ENCODE assay signal across 13 mouse cellular contexts in genomic region chr12:101766228-101766852, GRCm38 (mm10). TPM values are rescaled to one million over a fixed set of nuclear protein-coding genes. Genes with fewer than 3 reads are reported as not detected.
DNase-seq lines count a peak whose midpoint lies in the region; ATAC-seq and TF ChIP-seq lines count a peak whose summit lies in the region.
"Had no signal": no experiment of that assay in that cellular context is flagged by ENCODE, and none has a peak within 500 bp of the region (broad histone marks: within the 10 kb centered on the region; RNA-seq: fewer than 3 reads in every experiment).

No protein-coding gene starts in this region.

- H3K36me3 ChIP-seq in midbrain, embryonic 14.5 days (ENCODE audit: control insufficient read depth, insufficient read depth, low read length), result no peaks in the 10 kb centered on the region

- no peak overlapping the region for H3K4me3 ChIP-seq in gastrocnemius, adult 2 months
- H3K4me3 ChIP-seq in brown adipose tissue, adult 24 weeks (ENCODE audit: insufficient read depth, low read depth, low read length), result no peak overlapping the region
- H3K4me3 ChIP-seq in midbrain, embryonic 14.5 days (replicated peaks; ENCODE audit: low read depth, low read length), result no peak overlapping the region

- DNase-seq in gastrocnemius, adult 2 months, result no peak
- no peak for DNase-seq in gastrocnemius, adult 8-10 months (ENCODE audit: low spot score in 2 of 2)
- DNase-seq in midbrain, embryonic 14.5 days, result peak; percentile 35
- no peak for DNase-seq in kidney, postnatal 4 days
- no peak for DNase-seq in embryo, embryonic 10 days (ENCODE audit: low spot score)
- no peak for DNase-seq in left cerebral cortex, postnatal 36 days (ENCODE audit: low spot score in 2 of 2)
- DNase-seq: left cerebral cortex, postnatal 4 days; thymus, adult 18-20 months had no signal

- peak; percentile 75 to 86 for ATAC-seq in hematopoietic stem cell, adult 5-6 weeks (replicated peaks in 1 of 2; ENCODE audit: insufficient read depth in 1 of 2, low FRiP score in 2 of 2, low TSS enrichment in 1 of 2, low read depth in 1 of 2, poor library complexity in 2 of 2, severe bottlenecking in 2 of 2)
- ATAC-seq in midbrain, embryonic 14.5 days (ENCODE audit: low FRiP score, low TSS enrichment), result 0 out of 2 replicates have a peak, but pooled peaks have one; percentile 13

- peak overlapping the region; percentile 16 for H3K27ac ChIP-seq in gastrocnemius, adult 2 months
- H3K27ac ChIP-seq in brown adipose tissue, adult 24 weeks (replicated peaks; ENCODE audit: low read depth, low read length), result peak overlapping the region; percentile 79
- no peak overlapping the region for H3K27ac ChIP-seq in midbrain, embryonic 14.5 days (replicated peaks; ENCODE audit: low read depth, low read length)
- H3K27ac ChIP-seq: kidney, postnatal 0 days had no signal

- TF ChIP-seq CTCF in gastrocnemius, adult 2 months (IDR thresholded peaks at IDR 0.05), result no peak

- peaks cover 28% of the 10 kb centered on the region for H3K4me1 ChIP-seq in brown adipose tissue, adult 24 weeks (ENCODE audit: control insufficient read depth, insufficient read depth, insufficient read length, low read length)
- no peaks in the 10 kb centered on the region for H3K4me1 ChIP-seq in midbrain, embryonic 14.5 days (ENCODE audit: control insufficient read depth, insufficient read depth, low read length)

- intact Hi-C loops in gastrocnemius, adult 2 months (cut with DNase I), result no loop called here
- intact Hi-C loops in left cerebral cortex, postnatal 36 days (cut with DNase I), result no loop called here

- H3K4me2 ChIP-seq in midbrain, embryonic 14.5 days (ENCODE audit: low read length), result no peak overlapping the region

- H3K9me3 ChIP-seq in midbrain, embryonic 14.5 days (ENCODE audit: control insufficient read depth, low read length), result no peaks in the 10 kb centered on the region

- H3K9ac ChIP-seq in midbrain, embryonic 14.5 days (replicated peaks; ENCODE audit: low read length), result no peak overlapping the region

- WGBS in midbrain, embryonic 14.5 days, result 47% methylated on average over 3 of the region's 3 CpGs

- no peaks in the 10 kb centered on the region for H3K27me3 ChIP-seq in midbrain, embryonic 14.5 days (ENCODE audit: control insufficient read depth, insufficient read depth, low read length)

RNA-seq across cellular contexts. Expression of gene Tc2n, which starts 48.0 kb away (rescaled TPM):
- under 1 TPM; 0.23 to 0.28 TPM for total RNA-seq in gastrocnemius, adult 2 months (2021)
- under 1 TPM; 0.10 to 0.36 (median 0.23) TPM for total RNA-seq in gastrocnemius, adult 8-10 months (2022)
- polyA plus RNA-seq in brown adipose tissue, adult 24 weeks (2012; ENCODE audit: insufficient read depth, insufficient read length, missing spikeins), result 1.8 and 5.0 TPM in 2 replicates
- total RNA-seq in hematopoietic stem cell, adult 5-6 weeks (2017), result 0.94 TPM in 1 of 2 replicates, not detected in the other
- polyA plus RNA-seq in midbrain, embryonic 14.5 days (2014; fragmentation: Nextera tagmentation; extraction: Ambion mirVana), result 0.34 and 0.36 TPM in 2 replicates
- under 1 TPM; 0.20 to 0.30 TPM for total RNA-seq in left cerebral cortex, postnatal 36 days (2021)
- total RNA-seq: granulocyte monocyte progenitor cell, adult 5-6 weeks had no signal
- polyA plus RNA-seq: C2C12 had no signal

RNA-seq across cellular contexts. Expression of gene Fbln5, which starts 52.5 kb away (rescaled TPM):
- total RNA-seq in gastrocnemius, adult 2 months (2021), result 10 to 100 TPM; 12.1 to 18.6 TPM
- 10 to 100 TPM in 2 of 4 experiments, 1 to 10 TPM in 2; 7.9 to 13.3 (median 10.9) TPM for total RNA-seq in gastrocnemius, adult 8-10 months (2022)
- polyA plus RNA-seq in brown adipose tissue, adult 24 weeks (2012; ENCODE audit: insufficient read depth, insufficient read length, missing spikeins), result 11.5 and 12.5 TPM in 2 replicates
- not detected in 2 replicates for total RNA-seq in hematopoietic stem cell, adult 5-6 weeks (2017)
- 1.1 and 6.0 TPM in 2 replicates for polyA plus RNA-seq in midbrain, embryonic 14.5 days (2014; fragmentation: Nextera tagmentation; extraction: Ambion mirVana)
- 1 to 10 TPM; 5.2 to 7.7 TPM for total RNA-seq in left cerebral cortex, postnatal 36 days (2021)
- total RNA-seq: granulocyte monocyte progenitor cell, adult 5-6 weeks had no signal
